8 mouse cellular contexts compared by ENCODE assay signal in genomic region chr11:103360661-103361081, GRCm38 (mm10). TPM values are rescaled to one million over a fixed set of nuclear protein-coding genes. Genes with fewer than 3 reads are reported as not detected.
DNase-seq lines count a peak whose midpoint lies in the region; ATAC-seq and TF ChIP-seq lines count a peak whose summit lies in the region.

No protein-coding gene starts in this region.

- no peaks in the 10 kb centered on the region for H3K9me3 ChIP-seq in kidney, embryonic 16.5 days (ENCODE audit: low read length)
- H3K9me3 ChIP-seq in heart, embryonic 15.5 days (replicated peaks) = no peaks in the 10 kb centered on the region
- no peaks in the 10 kb centered on the region for H3K9me3 ChIP-seq in liver, postnatal 0 days (ENCODE audit: low read length)

- peaks cover 72% of the 10 kb centered on the region for H3K4me1 ChIP-seq in kidney, embryonic 16.5 days (ENCODE audit: insufficient read depth, low read length)
- H3K4me1 ChIP-seq in bone marrow, adult 2 months (ENCODE audit: control insufficient read depth, insufficient read depth, low read length) = peaks cover 5% of the 10 kb centered on the region; the same call in 1 of the 2 replicates
- H3K4me1 ChIP-seq in heart, embryonic 15.5 days (replicated peaks) = peaks cover 57% of the 10 kb centered on the region
- peaks cover 41% of the 10 kb centered on the region for H3K4me1 ChIP-seq in liver, postnatal 0 days (ENCODE audit: insufficient read depth)

- no peak for TF ChIP-seq POLR2A in bone marrow, adult 2 months (IDR thresholded peaks at IDR 0.05; ENCODE audit: borderline replicate concordance, control insufficient read depth, low read depth, low read length)

- H3K36me3 ChIP-seq in kidney, embryonic 16.5 days (ENCODE audit: insufficient read depth, low read length) = no peaks in the 10 kb centered on the region
- H3K36me3 ChIP-seq in heart, embryonic 15.5 days = no peaks in the 10 kb centered on the region
- no peaks in the 10 kb centered on the region; the same call in 1 of the 2 replicates for H3K36me3 ChIP-seq in liver, postnatal 0 days (replicated peaks; ENCODE audit: insufficient read depth, low read length)

- H3K4me3 ChIP-seq in kidney, embryonic 16.5 days (ENCODE audit: low read length) = peak overlapping the region; percentile 48
- peak overlapping the region; percentile 47 for H3K4me3 ChIP-seq in bone marrow, adult 2 months (replicated peaks; ENCODE audit: control insufficient read depth, low read depth, low read length)
- peak overlapping the region; percentile 59 for H3K4me3 ChIP-seq in heart, embryonic 15.5 days
- H3K4me3 ChIP-seq in liver, postnatal 0 days (ENCODE audit: low read depth, low read length) = peak overlapping the region; percentile 53

- H3K9ac ChIP-seq in kidney, embryonic 16.5 days (replicated peaks; ENCODE audit: low read length) = peak overlapping the region; percentile 77
- peak overlapping the region; percentile 58 for H3K9ac ChIP-seq in heart, embryonic 15.5 days
- peak overlapping the region; percentile 50 for H3K9ac ChIP-seq in liver, postnatal 0 days (replicated peaks)

- H3K27me3 ChIP-seq in kidney, embryonic 16.5 days (ENCODE audit: insufficient read depth, low read length) = peaks cover 29% of the 10 kb centered on the region
- H3K27me3 ChIP-seq in heart, embryonic 15.5 days = peaks cover 63% of the 10 kb centered on the region
- H3K27me3 ChIP-seq in liver, postnatal 0 days (ENCODE audit: insufficient read depth, low read length) = peaks cover 43% of the 10 kb centered on the region

- ATAC-seq in kidney, embryonic 16.5 days (ENCODE audit: low FRiP score, low TSS enrichment) = no peak
- ATAC-seq in heart, embryonic 15.5 days (replicated peaks; ENCODE audit: insufficient number of reproducible peaks, insufficient read depth, low FRiP score, low read depth) = no peak
- ATAC-seq in liver, postnatal 0 days = no peak; the same call in 1 of the 2 replicates

- WGBS in kidney, embryonic 16.5 days = 3% methylated on average over 48 of the region's 48 CpGs
- WGBS in bone marrow, adult 2 months = 11% methylated on average over 48 of the region's 48 CpGs
- whole genome bisulfite sequencing in heart, embryonic 15.5 days = 3% methylated on average over 48 of the region's 48 CpGs
- 5% methylated on average over 44 of the region's 48 CpGs for WGBS in liver, postnatal 0 days (ENCODE audit: insufficient replicate concordance)

- no peak for TF ChIP-seq EP300 in liver, postnatal 0 days (IDR thresholded peaks at IDR 0.05; ENCODE audit: low read depth)

- peak overlapping the region; percentile 95 for H3K4me2 ChIP-seq in kidney, embryonic 16.5 days (replicated peaks; ENCODE audit: low read depth, low read length)
- peak overlapping the region; percentile 91 for H3K4me2 ChIP-seq in heart, embryonic 15.5 days
- peak overlapping the region; percentile 88 for H3K4me2 ChIP-seq in liver, postnatal 0 days (ENCODE audit: low read depth, low read length)

- TF ChIP-seq CTCF in bone marrow, adult 2 months (IDR thresholded peaks at IDR 0.05; ENCODE audit: control insufficient read depth, insufficient read depth, low read length) = no peak
- no peak for TF ChIP-seq CTCF in liver, postnatal 0 days (IDR thresholded peaks at IDR 0.05; ENCODE audit: low read depth)

- DNase-seq in kidney, postnatal 25 days = no peak
- no peak for DNase-seq in liver, postnatal 0 days
- DNase-seq in urinary bladder, postnatal 10 days (ENCODE audit: low spot score) = no peak
- no peak for DNase-seq in adrenal gland, adult 8-10 months
- DNase-seq in ovary, adult 18-20 months (ENCODE audit: low spot score) = no peak

- H3K27ac ChIP-seq in kidney, embryonic 16.5 days (ENCODE audit: low read length) = peak overlapping the region; percentile 57; the same call in 1 of the 2 replicates
- peak overlapping the region; percentile 72 for H3K27ac ChIP-seq in bone marrow, adult 2 months (ENCODE audit: control insufficient read depth, insufficient read depth, low read depth, low read length, poor library complexity)
- H3K27ac ChIP-seq in heart, embryonic 15.5 days = no peak overlapping the region
- 0 out of 2 replicates have a peak overlapping the region, but pooled peaks have one; percentile 7 for H3K27ac ChIP-seq in liver, postnatal 0 days (ENCODE audit: low read depth)

RNA-seq across cellular contexts. Expression of gene Arhgap27, which starts 2.8 kb away (rescaled TPM):
- 17.8 and 18.7 TPM in 2 replicates for polyA plus RNA-seq in kidney, embryonic 16.5 days (2015; fragmentation: Nextera tagmentation; extraction: Ambion mirVana)
- polyA plus RNA-seq in bone marrow, adult 2 months (2011; ENCODE audit: insufficient read depth, insufficient read length, low replicate concordance, missing spikeins) = 14.2 and 47.3 TPM in 2 replicates
- 5.4 and 9.0 TPM in 2 replicates for polyA plus RNA-seq in heart, embryonic 15.5 days (2015; fragmentation: Nextera tagmentation; extraction: Ambion mirVana)
- 3.2 and 3.3 TPM in 2 replicates for polyA plus RNA-seq in liver, postnatal 0 days (2015; fragmentation: Nextera tagmentation; extraction: Ambion mirVana)
- total RNA-seq in adrenal gland, adult 8-10 months (2022) = 10 to 100 TPM; 11.9 to 22.2 (median 15.9) TPM

RNA-seq across cellular contexts. Expression of gene Plekhm1, which starts 51.8 kb away (rescaled TPM):
- polyA plus RNA-seq in kidney, embryonic 16.5 days (2015; fragmentation: Nextera tagmentation; extraction: Ambion mirVana) = 9.2 and 10.3 TPM in 2 replicates
- 12.5 and 23.7 TPM in 2 replicates for polyA plus RNA-seq in bone marrow, adult 2 months (2011; ENCODE audit: insufficient read depth, insufficient read length, low replicate concordance, missing spikeins)
- 4.8 and 6.1 TPM in 2 replicates for polyA plus RNA-seq in heart, embryonic 15.5 days (2015; fragmentation: Nextera tagmentation; extraction: Ambion mirVana)
- 2.1 and 2.3 TPM in 2 replicates for polyA plus RNA-seq in liver, postnatal 0 days (2015; fragmentation: Nextera tagmentation; extraction: Ambion mirVana)
- total RNA-seq in adrenal gland, adult 8-10 months (2022) = 10 to 100 TPM; 21.9 to 27.6 (median 26.0) TPM
